Mouse (Mus musculus) G1E (cell line): ENCODE results near the gene Rgs6.

Experiments used
- CTCF ChIP-seq: IDR thresholded peaks from 2 replicates; pipeline ENCODE4 v1.5.1; 2012; ENCODE audit warnings: low read depth, low read length, inconsistent platforms, mixed read lengths
- GATA1 ChIP-seq: IDR thresholded peaks from 2 replicates; pipeline ENCODE4 v1.6.1; 2012; ENCODE audit warnings: borderline replicate concordance, low read length, inconsistent platforms, mixed read lengths

DNA sequence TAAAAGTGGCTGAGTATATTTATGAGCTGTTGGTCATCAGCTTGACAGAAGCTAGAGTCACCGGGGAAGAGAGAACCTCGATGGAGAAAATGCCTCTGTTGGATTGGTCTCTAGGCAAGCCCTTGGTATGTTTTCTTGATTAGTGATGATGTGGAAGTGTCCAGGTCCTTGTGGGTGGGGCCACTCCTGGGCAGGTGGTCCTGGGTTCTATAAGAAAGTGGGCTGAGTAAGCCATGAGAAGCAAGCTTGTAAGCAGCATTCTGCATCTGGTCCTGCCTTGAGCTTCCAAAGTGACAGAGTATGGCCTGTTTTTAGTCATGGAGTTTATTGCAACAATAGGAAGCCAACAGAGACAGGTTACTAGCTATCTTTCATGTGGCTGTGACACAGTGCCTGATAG lies 10.9 kb downstream of the Rgs6 start:
- TF ChIP-seq CTCF (no peak), GATA1 (no peak)
